Mouse (Mus musculus) G1E (cell line): Measurements from ENCODE around the gene Tsga10ip.

ENCODE experiments used
- CTCF ChIP-seq: IDR thresholded peaks from 2 replicates; pipeline ENCODE4 v1.5.1; 2012; ENCODE audit warnings: low read depth, low read length, inconsistent platforms, mixed read lengths
- GATA1 ChIP-seq: IDR thresholded peaks from 2 replicates; pipeline ENCODE4 v1.6.1; 2012; ENCODE audit warnings: borderline replicate concordance, low read length, inconsistent platforms, mixed read lengths
- TAL1 ChIP-seq: conservative IDR thresholded peaks from 2 replicates; pipeline ENCODE4 v1.6.1; 2012; ENCODE audit warnings: low read depth, low read length, inconsistent platforms, mixed read lengths

GRCm38 (mm10) chr19:5429806-5430205, 27.5 kb upstream of the Tsga10ip start:
- TF ChIP-seq CTCF (no peak), TAL1 (no peak), GATA1 (no peak)
